Comparison of ENCODE assay signal across 9 mouse cellular contexts in the genomic region with DNA sequence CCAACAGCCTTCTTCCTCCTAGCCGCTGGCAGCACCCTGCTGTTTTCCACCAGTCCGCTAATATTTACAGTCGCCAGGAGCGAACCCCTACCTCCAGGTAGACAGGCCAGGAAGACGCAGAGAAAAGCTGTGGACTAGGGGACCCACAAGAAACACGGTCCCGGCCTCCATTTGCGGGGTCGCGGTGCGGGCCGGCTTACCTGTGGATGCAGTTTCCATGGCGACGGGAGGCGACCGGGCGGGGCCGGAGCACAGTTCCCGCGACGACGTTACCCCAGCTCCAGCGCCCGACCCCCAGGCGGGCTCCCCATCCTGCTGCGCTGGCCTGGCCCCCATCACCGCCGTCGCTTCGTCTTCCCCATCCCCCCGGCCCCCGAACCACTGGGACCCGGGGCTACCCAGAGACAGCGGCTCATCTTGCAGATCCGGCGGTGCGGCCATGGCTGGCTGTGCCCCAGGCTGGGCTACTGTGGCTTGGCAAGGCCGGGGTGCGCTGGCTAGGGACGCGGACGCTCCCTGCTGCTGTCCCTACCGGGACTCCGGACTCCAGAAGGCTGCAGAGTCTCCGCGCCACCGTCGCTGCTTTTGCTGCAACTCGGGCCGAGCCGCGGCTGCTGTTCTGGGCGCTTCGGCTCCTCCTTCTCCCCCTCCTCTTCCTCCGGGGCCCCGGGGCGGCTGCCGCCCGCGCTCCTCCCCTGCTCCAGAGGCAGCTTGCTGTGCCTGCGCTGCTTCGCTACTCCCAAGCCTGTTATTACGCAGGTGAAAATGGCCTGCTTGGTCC. TPM values are rescaled to one million over a fixed set of nuclear protein-coding genes. Genes with fewer than 3 reads are reported as not detected.
A peak's percentile ranks its signal among the peaks of the same experiment; 100 is the strongest.
DNase-seq lines count a peak whose midpoint lies in the region; ATAC-seq and TF ChIP-seq lines count a peak whose summit lies in the region.
"Had no signal": no experiment of that assay in that cellular context is flagged by ENCODE, and none has a peak within 500 bp of the region (broad histone marks: within the 10 kb centered on the region; RNA-seq: fewer than 3 reads in every experiment).

No protein-coding gene starts in this region.

- no peak for DNase-seq in spleen, adult 2 months (ENCODE audit: low read depth in 1 of 2, low spot score in 2 of 2)
- no peak for DNase-seq in spleen, adult 12 weeks (ENCODE audit: low spot score)
- DNase-seq in embryonic facial prominence, embryonic 14.5 days (ENCODE audit: low spot score), result peak; percentile 71
- peak; percentile 51 to 53 for DNase-seq in heart, adult 9 months (ENCODE audit: low spot score in 2 of 2)

- H3K27ac ChIP-seq in spleen, adult 2 months (ENCODE audit: insufficient read depth, low read length), result no peak overlapping the region
- no peak overlapping the region for H3K27ac ChIP-seq in embryonic facial prominence, embryonic 14.5 days (replicated peaks; ENCODE audit: low read depth, low read length)
- no peak overlapping the region for H3K27ac ChIP-seq in kidney, embryonic 14.5 days (ENCODE audit: low read depth, low read length)
- no peak overlapping the region for H3K27ac ChIP-seq in limb, embryonic 15.5 days
- H3K27ac ChIP-seq in midbrain, embryonic 13.5 days, result peak overlapping the region; percentile 84
- H3K27ac ChIP-seq in stomach, embryonic 14.5 days (ENCODE audit: low read length), result no peak overlapping the region

- no peak for TF ChIP-seq POLR2A in spleen, adult 2 months (IDR thresholded peaks at IDR 0.05; ENCODE audit: low read depth, low read length)

- H3K4me3 ChIP-seq in spleen, adult 2 months (ENCODE audit: extremely low read depth, insufficient read depth, insufficient read length), result peak overlapping the region; percentile 52
- H3K4me3 ChIP-seq in embryonic facial prominence, embryonic 14.5 days (ENCODE audit: low read depth, low read length), result peak overlapping the region; percentile 71
- H3K4me3 ChIP-seq in kidney, embryonic 14.5 days (ENCODE audit: low read length), result peak overlapping the region; percentile 54
- peak overlapping the region; percentile 59 for H3K4me3 ChIP-seq in limb, embryonic 15.5 days
- peak overlapping the region; percentile 85 for H3K4me3 ChIP-seq in midbrain, embryonic 13.5 days (replicated peaks)
- peak overlapping the region; percentile 62 for H3K4me3 ChIP-seq in stomach, embryonic 14.5 days (ENCODE audit: low read depth, low read length)

- peak overlapping the region; percentile 68 for H3K9ac ChIP-seq in embryonic facial prominence, embryonic 14.5 days (ENCODE audit: low read depth, low read length)
- peak overlapping the region; percentile 42 for H3K9ac ChIP-seq in kidney, embryonic 14.5 days (ENCODE audit: low read depth, low read length)
- 0 out of 2 replicates have a peak overlapping the region, but pooled peaks have one; percentile 39 for H3K9ac ChIP-seq in limb, embryonic 15.5 days
- peak overlapping the region; percentile 88 for H3K9ac ChIP-seq in midbrain, embryonic 13.5 days (replicated peaks)
- no peak overlapping the region for H3K9ac ChIP-seq in stomach, embryonic 14.5 days (replicated peaks; ENCODE audit: low read depth, low read length)

- peak; percentile 87 for ATAC-seq in embryonic facial prominence, embryonic 14.5 days (ENCODE audit: low read depth)
- ATAC-seq in kidney, embryonic 14.5 days (ENCODE audit: low FRiP score, low TSS enrichment), result peak; percentile 91
- ATAC-seq in limb, embryonic 15.5 days (ENCODE audit: insufficient number of reproducible peaks, low FRiP score, low TSS enrichment, low read depth), result no peak
- peak; percentile 93 for ATAC-seq in midbrain, embryonic 13.5 days
- ATAC-seq in stomach, embryonic 14.5 days (ENCODE audit: insufficient number of reproducible peaks, insufficient read depth, low FRiP score, low read depth), result peak; percentile 83; the same call in 1 of the 2 replicates

- no peaks in the 10 kb centered on the region for H3K4me1 ChIP-seq in spleen, adult 2 months (ENCODE audit: control insufficient read depth, insufficient read depth, insufficient read length)
- peaks cover 8% of the 10 kb centered on the region; the same call in 1 of the 2 replicates for H3K4me1 ChIP-seq in embryonic facial prominence, embryonic 14.5 days (ENCODE audit: control insufficient read depth, insufficient read depth, low read length)
- peaks cover 8% of the 10 kb centered on the region; the same call in 1 of the 2 replicates for H3K4me1 ChIP-seq in kidney, embryonic 14.5 days (ENCODE audit: control insufficient read depth, insufficient read depth, low read length)
- peaks cover 18% of the 10 kb centered on the region for H3K4me1 ChIP-seq in limb, embryonic 15.5 days
- H3K4me1 ChIP-seq in midbrain, embryonic 13.5 days (replicated peaks), result peaks cover 23% of the 10 kb centered on the region
- no peaks in the 10 kb centered on the region for H3K4me1 ChIP-seq in stomach, embryonic 14.5 days (ENCODE audit: control insufficient read depth, insufficient read depth, low read length)

- peaks cover 14% of the 10 kb centered on the region for H3K27me3 ChIP-seq in spleen, adult 2 months (ENCODE audit: control insufficient read depth, insufficient read depth, low read length)
- peaks cover 31% of the 10 kb centered on the region for H3K27me3 ChIP-seq in embryonic facial prominence, embryonic 14.5 days (replicated peaks; ENCODE audit: control insufficient read depth, insufficient read depth, low read length)
- H3K27me3 ChIP-seq in kidney, embryonic 14.5 days (ENCODE audit: control insufficient read depth, insufficient read depth, low read length), result peaks cover 24% of the 10 kb centered on the region
- H3K27me3 ChIP-seq in limb, embryonic 15.5 days, result peaks cover 29% of the 10 kb centered on the region
- no peaks in the 10 kb centered on the region for H3K27me3 ChIP-seq in midbrain, embryonic 13.5 days
- peaks cover 19% of the 10 kb centered on the region for H3K27me3 ChIP-seq in stomach, embryonic 14.5 days (ENCODE audit: control insufficient read depth, insufficient read depth, low read length)

- no peak for TF ChIP-seq CTCF in spleen, adult 2 months (IDR thresholded peaks at IDR 0.05; ENCODE audit: extremely low read depth, insufficient read depth, insufficient read length, insufficient replicate concordance)

- no peaks in the 10 kb centered on the region for H3K36me3 ChIP-seq in spleen, adult 2 months (ENCODE audit: control insufficient read depth, insufficient read depth, low read length)
- H3K36me3 ChIP-seq in embryonic facial prominence, embryonic 14.5 days (ENCODE audit: control insufficient read depth, insufficient read depth, low read length), result no peaks in the 10 kb centered on the region
- no peaks in the 10 kb centered on the region for H3K36me3 ChIP-seq in kidney, embryonic 14.5 days (ENCODE audit: control insufficient read depth, insufficient read depth, low read length)
- no peaks in the 10 kb centered on the region for H3K36me3 ChIP-seq in limb, embryonic 15.5 days
- no peaks in the 10 kb centered on the region for H3K36me3 ChIP-seq in midbrain, embryonic 13.5 days
- no peaks in the 10 kb centered on the region for H3K36me3 ChIP-seq in stomach, embryonic 14.5 days (ENCODE audit: control insufficient read depth, insufficient read depth, low read length)

- no peaks in the 10 kb centered on the region for H3K9me3 ChIP-seq in embryonic facial prominence, embryonic 14.5 days (ENCODE audit: control insufficient read depth, low read length)
- H3K9me3 ChIP-seq in kidney, embryonic 14.5 days (ENCODE audit: control insufficient read depth, low read length), result no peaks in the 10 kb centered on the region
- no peaks in the 10 kb centered on the region for H3K9me3 ChIP-seq in limb, embryonic 15.5 days
- H3K9me3 ChIP-seq in midbrain, embryonic 13.5 days, result no peaks in the 10 kb centered on the region
- no peaks in the 10 kb centered on the region for H3K9me3 ChIP-seq in stomach, embryonic 14.5 days (ENCODE audit: control insufficient read depth, low read depth, low read length)

- H3K4me2 ChIP-seq in embryonic facial prominence, embryonic 14.5 days (ENCODE audit: low read depth, low read length), result peak overlapping the region; percentile 99
- H3K4me2 ChIP-seq in kidney, embryonic 14.5 days (replicated peaks; ENCODE audit: low read depth, low read length), result peak overlapping the region; percentile 91
- H3K4me2 ChIP-seq in limb, embryonic 15.5 days, result peak overlapping the region; percentile 99
- H3K4me2 ChIP-seq in midbrain, embryonic 13.5 days (replicated peaks), result peak overlapping the region; percentile 86
- H3K4me2 ChIP-seq in stomach, embryonic 14.5 days (replicated peaks; ENCODE audit: low read depth, low read length), result peak overlapping the region; percentile 95

- 2% methylated on average over 62 of the region's 63 CpGs for WGBS in spleen, adult 2 months
- WGBS in embryonic facial prominence, embryonic 14.5 days, result under 1% methylated on average over 34 of the region's 63 CpGs
- under 1% methylated on average over 61 of the region's 63 CpGs for WGBS in kidney, embryonic 14.5 days
- under 1% methylated on average over 61 of the region's 63 CpGs for WGBS in limb, embryonic 15.5 days
- WGBS in midbrain, embryonic 13.5 days, result under 1% methylated on average over 56 of the region's 63 CpGs
- under 1% methylated on average over 59 of the region's 63 CpGs for WGBS in stomach, embryonic 14.5 days

RNA-seq across cellular contexts. Expression of gene Rtn1, which starts 0.6 kb away (rescaled TPM):
- polyA plus RNA-seq in spleen, adult 2 months (2012; rRNA removed), result 4.5 and 5.2 TPM in 2 replicates
- 84.9 and 87.0 TPM in 2 replicates for polyA plus RNA-seq in embryonic facial prominence, embryonic 14.5 days (2014; fragmentation: Nextera tagmentation; extraction: Ambion mirVana)
- polyA plus RNA-seq in kidney, embryonic 14.5 days (2014; fragmentation: Nextera tagmentation; extraction: Ambion mirVana), result 3.2 and 3.6 TPM in 2 replicates
- 3.5 and 6.8 TPM in 2 replicates for polyA plus RNA-seq in limb, embryonic 15.5 days (2015; fragmentation: Nextera tagmentation; extraction: Ambion mirVana)
- polyA plus RNA-seq in midbrain, embryonic 13.5 days (2015; fragmentation: Nextera tagmentation; extraction: Ambion mirVana), result 1,917 and 2,038 TPM in 2 replicates
- polyA plus RNA-seq in stomach, embryonic 14.5 days (2014; fragmentation: Nextera tagmentation; extraction: Ambion mirVana), result 78.8 and 84.3 TPM in 2 replicates
- polyA plus RNA-seq: C2C12 had no signal

RNA-seq across cellular contexts. Expression of gene Lrrc9, which starts 33.4 kb away (rescaled TPM):
- 0.04 TPM in 1 of 2 replicates, not detected in the other for polyA plus RNA-seq in spleen, adult 2 months (2012; rRNA removed)
- 0.26 and 0.62 TPM in 2 replicates for polyA plus RNA-seq in embryonic facial prominence, embryonic 14.5 days (2014; fragmentation: Nextera tagmentation; extraction: Ambion mirVana)
- 0.80 and 0.96 TPM in 2 replicates for polyA plus RNA-seq in kidney, embryonic 14.5 days (2014; fragmentation: Nextera tagmentation; extraction: Ambion mirVana)
- 0.18 and 0.52 TPM in 2 replicates for polyA plus RNA-seq in limb, embryonic 15.5 days (2015; fragmentation: Nextera tagmentation; extraction: Ambion mirVana)
- polyA plus RNA-seq in midbrain, embryonic 13.5 days (2015; fragmentation: Nextera tagmentation; extraction: Ambion mirVana), result 3.2 and 4.2 TPM in 2 replicates
- 0.34 and 0.42 TPM in 2 replicates for polyA plus RNA-seq in stomach, embryonic 14.5 days (2014; fragmentation: Nextera tagmentation; extraction: Ambion mirVana)
- polyA plus RNA-seq: C2C12 had no signal

Comparison
In these comparisons a context has a peak if more than half of its experiments do, and no peak if none do; other contexts are left out.
1. DNase-seq: peak in embryonic facial prominence, embryonic 14.5 days (single experiment) and heart, adult 9 months (2 of 2); none in spleen, adult 2 months (0 of 2) and spleen, adult 12 weeks (single experiment).
2. RNA of gene Rtn1, which starts 0.6 kb away (polyA plus RNA-seq): 1,917 to 2,038 TPM in midbrain, embryonic 13.5 days; 84.9 to 87.0 TPM in embryonic facial prominence, embryonic 14.5 days, 78.8 to 84.3 TPM in stomach, embryonic 14.5 days, 3.5 to 6.8 TPM in limb, embryonic 15.5 days, 4.5 to 5.2 TPM in spleen, adult 2 months and 3.2 to 3.6 TPM in kidney, embryonic 14.5 days; every median in the first group is over 10 times any median in the second.
3. Peak in every context shown above with its lines, with median percentiles within 50 percentile points of each other: H3K4me3 ChIP-seq and H3K4me2 ChIP-seq.